Mouse (Mus musculus): ENCODE measurements at regions not wholly inside any gene's neighbourhood (a gene's known extent, or its start where the extent isn't known, plus 50 kb on each side); places are given as distances from the start of the nearest gene placed in this dataset.

GRCm38 (mm10) chr12:26104372-26104771, 310.7 kb downstream of the Rnf144a start:
- TF ChIP-seq POLR2A (IDR thresholded peaks at IDR 0.05; ENCODE audit: insufficient read depth, low read depth, low read length) (no peak), CTCF (IDR thresholded peaks at IDR 0.05) (no peak), EP300 (IDR thresholded peaks at IDR 0.05; ENCODE audit: insufficient read depth, low read depth, low read length) (no peak)
